Mouse (Mus musculus): ENCODE data around the gene Ipo4. TPM values are rescaled to one million over a fixed set of nuclear protein-coding genes. Genes with fewer than 3 reads are reported as not detected.

Gene Ipo4
- 127 and 134 TPM in 2 replicates for polyA plus RNA-seq (2014; fragmentation: Nextera tagmentation; extraction: Ambion mirVana)

DNA sequence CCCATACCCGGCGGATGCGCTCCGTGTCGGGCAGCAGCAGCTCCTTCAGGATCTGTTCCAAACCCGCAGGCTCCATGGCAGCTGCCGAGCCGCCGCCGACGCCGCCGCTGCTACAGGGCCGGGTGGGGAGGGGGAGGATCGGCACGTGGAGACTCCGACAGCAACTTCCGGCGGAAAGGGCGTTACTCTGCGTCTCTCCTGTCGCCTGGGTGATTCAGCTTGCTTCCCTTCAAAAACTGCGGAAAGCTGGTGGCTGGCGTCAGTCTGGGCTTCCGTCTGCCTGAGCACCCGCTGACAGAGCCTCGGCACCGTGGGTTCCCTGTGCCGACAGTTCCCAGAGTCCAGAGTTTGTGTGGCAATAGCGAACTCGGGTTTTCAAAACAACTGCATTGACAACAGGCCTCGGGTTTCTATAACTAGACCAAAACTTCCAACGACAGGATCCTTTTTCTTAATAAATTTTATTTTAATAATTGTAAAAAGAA lies at the start of gene Ipo4:
Gene Ipo4 (minus strand): TSS at position 435 of the 485 bp plus-strand sequence.
- H3K27ac ChIP-seq (replicated peaks; ENCODE audit: low read depth, low read length) = peak within 1 kb of the TSS; percentile 88
- DNase-seq (ENCODE audit: low spot score) = peak; percentile 96
- peaks cover 5% of the 10 kb centered on the region for H3K4me1 ChIP-seq (ENCODE audit: control insufficient read depth, insufficient read depth, low read length)
- peak within 1 kb of the TSS; percentile 81 for H3K9ac ChIP-seq (ENCODE audit: low read depth, low read length)
- H3K36me3 ChIP-seq (ENCODE audit: control insufficient read depth, insufficient read depth, low read length) = peaks cover 78% of the 10 kb centered on the region
- WGBS = 2% methylated on average over 18 of the region's 33 CpGs
- no peaks in the 10 kb centered on the region for H3K9me3 ChIP-seq (ENCODE audit: control insufficient read depth, low read length)
- peak within 1 kb of the TSS; percentile 70 for H3K4me2 ChIP-seq (ENCODE audit: low read depth, low read length)
- H3K27me3 ChIP-seq (replicated peaks; ENCODE audit: control insufficient read depth, insufficient read depth, low read length) = no peaks in the 10 kb centered on the region
- H3K4me3 ChIP-seq (ENCODE audit: low read depth, low read length) = peak within 1 kb of the TSS; percentile 78
- peak; percentile 93 for ATAC-seq (ENCODE audit: low read depth)

DNA sequence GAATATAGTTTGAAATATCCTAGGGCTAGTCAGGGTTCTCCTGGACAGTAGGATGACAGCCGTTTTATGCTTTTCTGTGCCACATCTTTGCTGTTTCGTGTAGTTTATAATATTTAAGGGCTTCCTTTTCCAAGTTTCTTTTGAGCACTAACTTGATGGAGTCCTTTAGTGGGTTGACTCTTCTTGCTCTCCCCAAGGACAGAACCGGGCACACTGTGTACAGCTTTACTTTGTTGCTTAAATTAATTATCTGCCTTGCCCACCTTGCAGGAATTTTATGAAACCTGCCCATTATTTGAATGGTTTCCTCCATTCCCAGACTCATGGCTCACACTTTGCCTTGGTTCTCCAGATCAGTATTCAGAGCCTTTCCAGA lies 46.3 kb upstream of the Ipo4 start:
- Histone ChIP-seq H3K27me3 (replicated peaks; ENCODE audit: control insufficient read depth, insufficient read depth, low read length) (no peaks in the 10 kb centered on the region), H3K36me3 (ENCODE audit: control insufficient read depth, insufficient read depth, low read length) (peaks cover 36% of the 10 kb centered on the region), H3K27ac (replicated peaks; ENCODE audit: low read depth, low read length) (peak overlapping the region; percentile 92), H3K4me1 (ENCODE audit: control insufficient read depth, insufficient read depth, low read length) (no peaks in the 10 kb centered on the region), H3K4me2 (ENCODE audit: low read depth, low read length) (peak overlapping the region; percentile 82), H3K9me3 (ENCODE audit: control insufficient read depth, low read length) (no peaks in the 10 kb centered on the region), H3K9ac (ENCODE audit: low read depth, low read length) (peak overlapping the region; percentile 84), H3K4me3 (ENCODE audit: low read depth, low read length) (peak overlapping the region; percentile 81)
- no peak for DNase-seq (ENCODE audit: low spot score)
- WGBS = 12% methylated on average over 3 of the region's 3 CpGs
- peak; percentile 19 for ATAC-seq (ENCODE audit: low read depth)

GRCm38 (mm10) chr14:55681160-55682117 lies 45.7 kb upstream of the Ipo4 start, which contains the start of gene Tinf2:
Gene Tinf2 (minus strand): TSS chr14:55681820.
- DNase-seq (ENCODE audit: low spot score) (peak; percentile 97), ATAC-seq (ENCODE audit: low read depth) (peak; percentile 97)
- peak within 1 kb of the TSS; percentile 81 for H3K4me3 ChIP-seq (ENCODE audit: low read depth, low read length)
- no peaks in the 10 kb centered on the region for H3K9me3 ChIP-seq (ENCODE audit: control insufficient read depth, low read length)
- no peaks in the 10 kb centered on the region for H3K4me1 ChIP-seq (ENCODE audit: control insufficient read depth, insufficient read depth, low read length)
- peak within 1 kb of the TSS; percentile 82 for H3K4me2 ChIP-seq (ENCODE audit: low read depth, low read length)
- under 1% methylated on average over 63 of the region's 66 CpGs for WGBS
- peak within 1 kb of the TSS; percentile 92 for H3K27ac ChIP-seq (replicated peaks; ENCODE audit: low read depth, low read length)
- H3K9ac ChIP-seq (ENCODE audit: low read depth, low read length) = peak within 1 kb of the TSS; percentile 84
- no peaks in the 10 kb centered on the region for H3K27me3 ChIP-seq (replicated peaks; ENCODE audit: control insufficient read depth, insufficient read depth, low read length)
- peaks cover 43% of the 10 kb centered on the region for H3K36me3 ChIP-seq (ENCODE audit: control insufficient read depth, insufficient read depth, low read length)

- DNase-seq (ENCODE audit: low spot score) (no peak), ATAC-seq (ENCODE audit: low read depth) (no peak)
- 90% methylated on average over 4 of the region's 4 CpGs for WGBS
- Histone ChIP-seq H3K9me3 (ENCODE audit: control insufficient read depth, low read length) (no peaks in the 10 kb centered on the region), H3K27ac (replicated peaks; ENCODE audit: low read depth, low read length) (no peak overlapping the region), H3K27me3 (replicated peaks; ENCODE audit: control insufficient read depth, insufficient read depth, low read length) (no peaks in the 10 kb centered on the region), H3K4me3 (ENCODE audit: low read depth, low read length) (no peak overlapping the region), H3K4me1 (ENCODE audit: control insufficient read depth, insufficient read depth, low read length) (peaks cover 4% of the 10 kb centered on the region), H3K4me2 (ENCODE audit: low read depth, low read length) (no peak overlapping the region), H3K36me3 (ENCODE audit: control insufficient read depth, insufficient read depth, low read length) (peaks cover 60% of the 10 kb centered on the region), H3K9ac (ENCODE audit: low read depth, low read length) (no peak overlapping the region)
These were observed 41.9 kb upstream of the Ipo4 start for GRCm38 (mm10) chr14:55677615-55678014.

- H3K27ac ChIP-seq (replicated peaks; ENCODE audit: low read depth, low read length) = no peak overlapping the region
- peak overlapping the region; percentile 64 for H3K4me3 ChIP-seq (ENCODE audit: low read depth, low read length)
- 71% methylated on average over 7 of the region's 7 CpGs for WGBS
- H3K9ac ChIP-seq (ENCODE audit: low read depth, low read length) = peak overlapping the region; percentile 80
- no peak for DNase-seq (ENCODE audit: low spot score)
- H3K36me3 ChIP-seq (ENCODE audit: control insufficient read depth, insufficient read depth, low read length) = peaks cover 42% of the 10 kb centered on the region
- no peaks in the 10 kb centered on the region for H3K27me3 ChIP-seq (replicated peaks; ENCODE audit: control insufficient read depth, insufficient read depth, low read length)
- H3K4me2 ChIP-seq (ENCODE audit: low read depth, low read length) = peak overlapping the region; percentile 95
- H3K4me1 ChIP-seq (ENCODE audit: control insufficient read depth, insufficient read depth, low read length) = peaks cover 14% of the 10 kb centered on the region
- no peaks in the 10 kb centered on the region for H3K9me3 ChIP-seq (ENCODE audit: control insufficient read depth, low read length)
- ATAC-seq (ENCODE audit: low read depth) = no peak
These were observed 36.9 kb upstream of the Ipo4 start for GRCm38 (mm10) chr14:55672741-55673060.

- Histone ChIP-seq H3K4me2 (ENCODE audit: low read depth, low read length) (peak within 1 kb of the TSS; percentile 95), H3K27ac (replicated peaks; ENCODE audit: low read depth, low read length) (peak within 1 kb of the TSS; percentile 86), H3K9me3 (ENCODE audit: control insufficient read depth, low read length) (no peaks in the 10 kb centered on the region), H3K4me3 (ENCODE audit: low read depth, low read length) (peak within 1 kb of the TSS; percentile 64), H3K27me3 (replicated peaks; ENCODE audit: control insufficient read depth, insufficient read depth, low read length) (no peaks in the 10 kb centered on the region), H3K36me3 (ENCODE audit: control insufficient read depth, insufficient read depth, low read length) (peaks cover 35% of the 10 kb centered on the region), H3K4me1 (ENCODE audit: control insufficient read depth, insufficient read depth, low read length) (peaks cover 14% of the 10 kb centered on the region), H3K9ac (ENCODE audit: low read depth, low read length) (peak within 1 kb of the TSS; percentile 80)
- ATAC-seq (ENCODE audit: low read depth) (peak; percentile 98), DNase-seq (ENCODE audit: low spot score) (peak; percentile 99)
- WGBS = 1% methylated on average over 36 of the region's 38 CpGs
These were observed 36.3 kb upstream of the Ipo4 start, which contains the start of the genes Gmpr2 and Nedd8 for GRCm38 (mm10) chr14:55671833-55672740. Gene Gmpr2 (plus strand): TSS chr14:55671941. Gene Nedd8 (minus strand): TSS chr14:55672124.

DNA sequence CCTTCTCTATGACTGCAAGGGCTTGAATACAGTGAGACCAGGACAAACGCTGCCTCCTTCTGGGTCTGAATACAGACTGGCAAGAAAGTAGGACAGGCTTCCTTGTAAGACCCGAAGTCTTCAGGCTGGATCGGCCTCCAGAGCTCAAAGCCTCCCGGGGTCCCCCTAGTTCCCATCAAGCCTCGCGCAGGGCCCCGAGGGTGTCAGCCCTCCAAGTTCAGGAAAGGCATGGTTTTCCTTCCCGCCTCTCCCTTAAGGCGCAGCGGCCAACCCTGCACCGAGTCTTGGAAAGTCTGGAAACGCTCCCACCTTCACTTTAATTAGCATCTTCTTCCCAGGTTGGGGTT lies 35.7 kb upstream of the Ipo4 start:
- peak; percentile 65 for ATAC-seq (ENCODE audit: low read depth)

GRCm38 (mm10) chr14:55660636-55661035 lies 24.9 kb upstream of the Ipo4 start:
- peaks cover 37% of the 10 kb centered on the region for H3K36me3 ChIP-seq (ENCODE audit: control insufficient read depth, insufficient read depth, low read length)
- WGBS = 31% methylated on average over 2 of the region's 2 CpGs
- H3K4me2 ChIP-seq (ENCODE audit: low read depth, low read length) = peak overlapping the region; percentile 65
- peak overlapping the region; percentile 82 for H3K9ac ChIP-seq (ENCODE audit: low read depth, low read length)
- peak; percentile 35 for ATAC-seq (ENCODE audit: low read depth)
- no peaks in the 10 kb centered on the region for H3K9me3 ChIP-seq (ENCODE audit: control insufficient read depth, low read length)
- no peak for DNase-seq (ENCODE audit: low spot score)
- peaks cover 13% of the 10 kb centered on the region; the same call in 1 of the 2 replicates for H3K4me1 ChIP-seq (ENCODE audit: control insufficient read depth, insufficient read depth, low read length)
- peak overlapping the region; percentile 78 for H3K4me3 ChIP-seq (ENCODE audit: low read depth, low read length)
- no peaks in the 10 kb centered on the region for H3K27me3 ChIP-seq (replicated peaks; ENCODE audit: control insufficient read depth, insufficient read depth, low read length)
- H3K27ac ChIP-seq (replicated peaks; ENCODE audit: low read depth, low read length) = peak overlapping the region; percentile 59

More for the DNA sequence above, 35.7 kb upstream of the Ipo4 start:
- 0% methylated on average over 9 of the region's 12 CpGs for WGBS
- peak overlapping the region; percentile 95 for H3K4me2 ChIP-seq (ENCODE audit: low read depth, low read length)
- H3K4me3 ChIP-seq (ENCODE audit: low read depth, low read length) = peak overlapping the region; percentile 64
- peak overlapping the region; percentile 86 for H3K27ac ChIP-seq (replicated peaks; ENCODE audit: low read depth, low read length)
- peak overlapping the region; percentile 80 for H3K9ac ChIP-seq (ENCODE audit: low read depth, low read length)
- no peaks in the 10 kb centered on the region for H3K9me3 ChIP-seq (ENCODE audit: control insufficient read depth, low read length)
- no peak for DNase-seq (ENCODE audit: low spot score)
- H3K4me1 ChIP-seq (ENCODE audit: control insufficient read depth, insufficient read depth, low read length) = peaks cover 14% of the 10 kb centered on the region
- no peaks in the 10 kb centered on the region for H3K27me3 ChIP-seq (replicated peaks; ENCODE audit: control insufficient read depth, insufficient read depth, low read length)
- H3K36me3 ChIP-seq (ENCODE audit: control insufficient read depth, insufficient read depth, low read length) = peaks cover 34% of the 10 kb centered on the region

All from embryonic facial prominence, embryonic 14.5 days (tissue).